Mouse (Mus musculus) hindbrain, embryonic 10.5 days (tissue): ENCODE measurements around the gene Kctd20. TPM values are rescaled to one million over a fixed set of nuclear protein-coding genes. Genes with fewer than 3 reads are reported as not detected.

ENCODE experiments used
- DNase-seq: peaks from one replicate; pipeline ENCODE4 v3.0.0-alpha.2; 2017; ENCODE audit warnings: low spot score
- H3K27ac ChIP-seq: fragments of 300-500 bp; sonication (generic); 2 replicates; pipeline ENCODE4 v1.5.1; 2016; ENCODE audit warnings: mild to moderate bottlenecking, moderate library complexity
- H3K27me3 ChIP-seq: fragments of 300-500 bp; sonication (generic); 2 replicates; pipeline ENCODE4 v1.6.1; 2016; ENCODE audit warnings: mild to moderate bottlenecking; ENCODE audit not compliant: poor library complexity, insufficient read depth, severe bottlenecking
- H3K36me3 ChIP-seq: fragments of 300-500 bp; sonication (generic); 2 replicates; pipeline ENCODE4 v1.6.1; 2016; ENCODE audit warnings: mild to moderate bottlenecking, moderate library complexity
- H3K4me1 ChIP-seq: fragments of 300-500 bp; sonication (generic); replicated peaks from 2 replicates; pipeline ENCODE4 v1.6.1; 2016; ENCODE audit warnings: mild to moderate bottlenecking
- H3K4me3 ChIP-seq: fragments of 300-500 bp; sonication (generic); 2 replicates; pipeline ENCODE4 v1.5.1; 2016; ENCODE audit warnings: mild to moderate bottlenecking, moderate library complexity
- H3K9me3 ChIP-seq: fragments of 300-500 bp; sonication (generic); 2 replicates; pipeline ENCODE4 v1.6.1; 2016; ENCODE audit warnings: mild to moderate bottlenecking, moderate library complexity
- WGBS: fragments of 180-500 bp; shearing (Covaris S2); methylation state at CpG from one replicate; pipeline ENCODE4 v1.1.7; 2016; 5-methylcytosine and 5-hydroxymethylcytosine counted together
- polyA plus RNA-seq: library from polyadenylated mRNA; unstranded; fragments of >200 nt; fragmentation: Nextera tagmentation; extraction: Ambion mirVana; gene quantifications from 2 replicates; pipeline ENCODE4 v1.2.1, GENCODE M21; 2016

The Kctd20 gene
- polyA plus RNA-seq, 1 experiment from 2014 or later = 103 TPM

DNA sequence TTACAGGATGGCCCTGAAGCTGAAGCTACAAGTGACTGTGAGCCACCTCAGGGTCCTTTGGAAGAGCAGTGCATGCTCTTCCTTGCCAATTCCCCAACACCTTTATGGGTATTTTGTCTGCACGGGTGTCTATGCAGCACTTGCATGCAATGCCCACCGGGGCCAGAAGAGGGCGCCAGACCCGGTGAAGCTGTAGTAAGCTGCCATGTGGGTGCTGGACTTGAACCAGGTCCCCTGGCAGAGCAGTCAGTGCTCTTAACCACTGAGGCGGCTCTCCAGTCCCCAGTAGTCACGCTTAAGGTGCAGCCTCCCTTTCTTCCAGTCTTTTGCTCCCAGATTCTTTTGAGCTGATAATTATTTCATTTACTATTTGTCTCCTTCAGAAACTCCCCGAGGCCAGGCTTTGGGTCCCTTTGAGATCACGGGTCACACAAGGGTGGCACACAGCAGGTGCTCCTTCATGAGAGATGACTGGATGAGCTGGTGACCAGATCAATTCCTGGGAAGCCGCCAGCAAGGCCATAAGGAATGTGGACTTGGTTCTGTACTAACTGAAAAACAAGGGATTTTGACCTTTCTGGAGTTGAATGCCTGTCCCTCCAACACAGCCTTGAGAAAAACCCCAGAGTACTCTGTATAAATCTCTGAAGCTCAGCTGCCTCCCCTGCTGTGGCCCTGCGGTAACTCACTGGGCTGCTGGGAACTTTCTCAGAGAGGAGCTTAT lies 15.0 kb upstream of the Kctd20 start:
- no peaks in the 10 kb centered on the region for H3K36me3 ChIP-seq
- no peak overlapping the region for H3K27ac ChIP-seq
- H3K9me3 ChIP-seq = peaks cover 7% of the 10 kb centered on the region; the same call in 1 of the 2 replicates
- no peaks in the 10 kb centered on the region for H3K4me1 ChIP-seq
- H3K4me3 ChIP-seq = no peak overlapping the region
- H3K27me3 ChIP-seq = no peaks in the 10 kb centered on the region
- 82% methylated on average over 10 of the region's 10 CpGs for WGBS
- peak; percentile 25 for DNase-seq

DNA sequence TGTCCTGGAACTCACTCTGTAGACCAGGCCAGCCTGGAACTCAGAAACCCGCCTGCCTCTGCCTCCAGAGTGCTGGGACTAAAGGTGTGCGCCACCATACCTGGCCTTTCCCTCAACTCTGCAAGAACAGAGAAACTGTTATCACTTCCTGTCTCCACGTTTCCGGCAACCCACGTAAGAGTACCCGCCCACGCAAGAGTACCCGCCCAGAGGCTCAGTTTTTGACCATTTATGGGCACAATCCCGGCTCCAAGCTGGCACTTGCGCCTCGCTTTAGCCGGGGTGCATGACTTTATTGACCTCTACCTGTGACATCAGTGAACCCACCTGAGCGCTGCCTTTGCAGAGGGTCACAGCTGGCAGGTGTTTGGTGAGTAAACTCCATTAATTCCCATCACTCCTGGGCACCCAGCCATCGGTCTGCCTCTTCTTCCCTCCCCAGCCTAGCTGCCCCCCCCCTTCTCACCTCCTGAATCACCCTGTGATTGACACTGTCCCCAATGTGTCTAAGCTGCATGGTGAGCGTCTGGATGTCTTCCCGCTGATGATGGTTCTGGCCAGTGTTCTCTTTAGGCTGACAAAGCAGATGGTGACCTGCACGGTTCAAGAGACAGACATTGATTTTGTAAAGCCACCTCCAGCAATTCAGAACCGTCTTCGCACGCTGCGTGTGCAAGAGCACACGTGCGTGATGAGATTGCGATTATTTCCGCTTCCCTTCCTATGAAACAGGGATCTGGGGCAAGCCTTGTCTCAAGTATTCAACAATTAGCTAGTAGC lies 10.8 kb upstream of the Kctd20 start:
- Histone ChIP-seq H3K27me3 (no peaks in the 10 kb centered on the region), H3K9me3 (peaks cover 7% of the 10 kb centered on the region; the same call in 1 of the 2 replicates), H3K4me3 (no peak overlapping the region), H3K36me3 (no peaks in the 10 kb centered on the region), H3K4me1 (no peaks in the 10 kb centered on the region), H3K27ac (no peak overlapping the region)
- DNase-seq = no peak
- WGBS = 93% methylated on average over 25 of the region's 25 CpGs

GRCm38 (mm10) chr17:28942101-28942500 lies 9.6 kb upstream of the Kctd20 start:
- no peaks in the 10 kb centered on the region for H3K4me1 ChIP-seq
- H3K9me3 ChIP-seq = peaks cover 1% of the 10 kb centered on the region; the same call in 1 of the 2 replicates
- DNase-seq = no peak
- no peaks in the 10 kb centered on the region for H3K27me3 ChIP-seq
- H3K27ac ChIP-seq = no peak overlapping the region
- no peak overlapping the region for H3K4me3 ChIP-seq
- no peaks in the 10 kb centered on the region for H3K36me3 ChIP-seq
- WGBS = 72% methylated on average over 10 of the region's 11 CpGs

DNA sequence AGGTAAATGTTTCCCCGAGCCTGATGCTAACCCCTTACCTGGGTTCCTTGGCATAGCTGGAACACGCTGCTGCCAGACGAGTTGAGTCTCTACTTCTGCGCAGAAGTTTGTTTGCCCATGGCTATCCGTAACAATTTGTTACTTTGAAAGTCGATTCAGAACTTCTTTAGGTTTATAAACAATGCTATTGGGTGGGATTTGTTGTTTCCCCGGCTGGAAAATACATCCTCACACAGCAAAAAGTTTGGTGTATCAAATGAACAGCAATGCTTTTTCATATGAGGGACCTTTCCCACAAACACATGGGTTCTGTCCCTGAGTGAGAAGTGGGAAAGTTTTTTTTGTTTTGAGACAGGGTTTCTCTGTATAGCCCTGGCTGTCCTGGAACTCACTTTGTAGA lies 8.0 kb upstream of the Kctd20 start, which contains the start of gene Pxt1:
Pxt1 (minus strand) TSS at position 101 of the 400 bp plus-strand sequence.
- H3K36me3 ChIP-seq = no peaks in the 10 kb centered on the region
- H3K4me3 ChIP-seq = no peak within 1 kb of the TSS
- H3K27me3 ChIP-seq = no peaks in the 10 kb centered on the region
- 92% methylated on average over 7 of the region's 7 CpGs for WGBS
- peaks cover 6% of the 10 kb centered on the region for H3K9me3 ChIP-seq
- H3K4me1 ChIP-seq = no peaks in the 10 kb centered on the region
- H3K27ac ChIP-seq = no peak within 1 kb of the TSS
- no peak for DNase-seq

DNA sequence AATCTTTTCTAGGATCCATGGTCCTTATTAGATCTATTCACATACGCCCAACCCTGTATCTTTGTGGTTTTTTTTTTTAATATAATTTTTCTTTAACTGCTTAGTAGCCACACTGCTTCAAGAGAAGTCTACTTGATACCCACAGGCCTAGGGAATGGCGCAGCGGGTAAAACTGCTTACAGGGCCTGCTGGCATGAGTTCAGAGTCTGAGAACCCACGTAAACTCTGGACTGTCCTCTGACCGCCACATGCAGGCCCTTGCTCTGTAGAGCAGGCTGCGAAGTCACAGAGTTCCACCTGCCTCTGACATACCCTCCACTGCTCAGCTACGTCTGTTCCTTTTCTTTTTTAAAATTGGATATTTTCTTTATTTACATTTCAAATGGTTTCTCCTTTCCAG lies 7.3 kb upstream of the Kctd20 start:
- H3K36me3 ChIP-seq = no peaks in the 10 kb centered on the region
- no peak overlapping the region for H3K4me3 ChIP-seq
- no peak overlapping the region for H3K27ac ChIP-seq
- peaks cover 6% of the 10 kb centered on the region for H3K9me3 ChIP-seq
- WGBS = 92% methylated on average over 7 of the region's 7 CpGs
- no peaks in the 10 kb centered on the region for H3K27me3 ChIP-seq
- no peak for DNase-seq
- H3K4me1 ChIP-seq = no peaks in the 10 kb centered on the region

GRCm38 (mm10) chr17:28947011-28947939 lies 4.5 kb upstream of the Kctd20 start:
- H3K27ac ChIP-seq = no peak overlapping the region
- peaks cover 6% of the 10 kb centered on the region for H3K9me3 ChIP-seq
- H3K36me3 ChIP-seq = no peaks in the 10 kb centered on the region
- peaks cover 9% of the 10 kb centered on the region for H3K4me1 ChIP-seq
- WGBS = 92% methylated on average over 19 of the region's 19 CpGs
- H3K27me3 ChIP-seq = no peaks in the 10 kb centered on the region
- no peak for DNase-seq
- H3K4me3 ChIP-seq = no peak overlapping the region

DNA sequence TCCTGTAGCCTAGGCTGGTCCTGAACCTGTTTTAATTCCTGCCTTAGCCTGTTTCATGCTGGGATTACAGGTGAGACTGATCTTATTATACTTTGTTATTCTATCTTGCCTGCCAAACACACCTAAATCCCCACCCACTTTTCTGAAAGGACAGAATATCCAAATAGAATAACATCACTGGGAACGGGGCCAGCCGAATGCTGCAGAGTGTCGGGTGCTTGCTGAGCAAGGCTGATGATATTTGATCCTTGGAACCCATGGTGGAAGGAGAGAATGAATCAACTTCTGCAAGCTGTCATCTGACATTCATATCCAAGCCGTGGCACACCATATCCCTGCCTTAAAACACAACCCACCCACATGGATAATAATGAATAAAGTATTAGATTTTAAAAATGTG lies 3.1 kb upstream of the Kctd20 start:
- WGBS = 80% methylated on average over 4 of the region's 4 CpGs
- Histone ChIP-seq H3K27me3 (no peaks in the 10 kb centered on the region), H3K9me3 (peaks cover 6% of the 10 kb centered on the region), H3K27ac (no peak overlapping the region), H3K4me3 (no peak overlapping the region), H3K36me3 (no peaks in the 10 kb centered on the region), H3K4me1 (peaks cover 16% of the 10 kb centered on the region)
- DNase-seq = no peak

DNA sequence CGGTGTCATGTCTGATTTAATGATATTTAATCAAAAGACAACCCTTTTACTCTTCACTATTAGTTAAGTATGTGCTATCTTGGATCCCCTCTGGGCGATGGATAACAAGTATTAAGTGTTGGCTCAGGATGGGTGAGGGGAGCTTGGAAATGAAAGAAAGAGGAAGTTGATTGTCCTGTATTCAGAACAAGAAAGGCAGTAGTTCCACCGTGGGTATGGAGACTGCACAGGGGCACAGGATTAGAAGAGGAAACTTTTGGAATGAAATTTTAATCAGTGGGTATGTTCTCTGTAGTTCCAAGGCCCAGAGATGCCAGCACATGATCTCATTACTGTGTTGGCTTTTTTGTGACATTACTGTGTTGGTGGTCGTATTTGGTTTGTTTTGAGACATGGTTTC lies 999 bp upstream of the Kctd20 start:
- Histone ChIP-seq H3K4me3 (peak overlapping the region; percentile 77; the same call in 1 of the 2 replicates), H3K36me3 (peaks cover 15% of the 10 kb centered on the region), H3K4me1 (peaks cover 25% of the 10 kb centered on the region), H3K27ac (peak overlapping the region; percentile 99), H3K27me3 (no peaks in the 10 kb centered on the region), H3K9me3 (peaks cover 6% of the 10 kb centered on the region)
- no peak for DNase-seq
- WGBS = 78% methylated on average over 4 of the region's 4 CpGs

DNA sequence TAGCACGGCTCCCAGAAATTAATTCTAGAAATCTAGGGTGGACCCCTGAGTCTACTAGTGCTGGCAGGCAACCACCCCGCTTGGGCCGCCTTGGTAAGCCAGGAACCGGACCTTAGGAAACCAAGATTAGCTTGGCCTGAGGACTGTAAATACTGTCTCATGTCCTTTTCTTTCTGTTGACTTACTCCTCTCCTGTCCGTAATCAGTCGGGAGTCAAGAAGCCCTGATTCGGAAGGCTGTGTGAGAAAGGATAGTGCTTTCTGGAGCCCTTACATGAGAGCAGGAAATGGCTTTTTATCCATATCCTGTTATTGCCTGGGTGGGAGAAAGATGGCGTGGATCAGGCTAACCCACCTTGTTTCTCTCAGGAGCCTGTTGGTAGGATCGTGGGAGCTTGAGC lies 1.5 kb downstream of the Kctd20 start:
- H3K4me3 ChIP-seq = peak overlapping the region; percentile 77
- H3K27ac ChIP-seq = peak overlapping the region; percentile 99
- H3K27me3 ChIP-seq = no peaks in the 10 kb centered on the region
- WGBS = 41% methylated on average over 9 of the region's 9 CpGs
- H3K9me3 ChIP-seq = 0 out of 2 replicates have a peak, but pooled peaks cover 6% of the 10 kb centered on the region
- H3K4me1 ChIP-seq = peaks cover 25% of the 10 kb centered on the region
- peaks cover 36% of the 10 kb centered on the region for H3K36me3 ChIP-seq
- DNase-seq = peak; percentile 7

DNA sequence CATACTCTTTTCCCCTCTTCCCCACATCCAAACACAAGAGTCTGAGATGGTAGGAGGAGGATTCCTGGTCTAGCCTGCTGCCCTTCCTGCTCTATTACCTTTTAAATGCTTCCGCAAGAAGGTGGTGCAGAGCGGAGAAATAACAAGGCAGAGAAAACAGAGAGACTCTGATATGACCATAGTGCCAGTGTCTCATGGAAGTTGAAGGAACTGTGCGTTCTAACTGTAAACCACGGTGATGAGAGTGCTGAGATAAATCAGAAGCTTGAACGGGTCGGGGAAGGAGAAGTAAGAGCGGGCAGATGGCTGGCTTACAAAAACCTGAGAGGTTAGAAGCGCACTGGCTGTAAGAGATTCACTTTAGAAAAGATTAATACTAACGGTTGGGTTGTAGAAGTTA lies 2.7 kb downstream of the Kctd20 start:
- WGBS = 96% methylated on average over 9 of the region's 9 CpGs
- no peaks in the 10 kb centered on the region for H3K27me3 ChIP-seq
- peak overlapping the region; percentile 77; the same call in 1 of the 2 replicates for H3K4me3 ChIP-seq
- no peak overlapping the region for H3K27ac ChIP-seq
- DNase-seq = no peak
- 0 out of 2 replicates have a peak, but pooled peaks cover 6% of the 10 kb centered on the region for H3K9me3 ChIP-seq
- H3K36me3 ChIP-seq = peaks cover 42% of the 10 kb centered on the region
- peaks cover 25% of the 10 kb centered on the region for H3K4me1 ChIP-seq

GRCm38 (mm10) chr17:28960597-28960996 lies 8.8 kb downstream of the Kctd20 start:
- Histone ChIP-seq H3K27ac (no peak overlapping the region), H3K27me3 (no peaks in the 10 kb centered on the region), H3K4me1 (peaks cover 22% of the 10 kb centered on the region), H3K4me3 (no peak overlapping the region), H3K36me3 (peaks cover 88% of the 10 kb centered on the region), H3K9me3 (0 out of 2 replicates have a peak, but pooled peaks cover 6% of the 10 kb centered on the region)
- no peak for DNase-seq
- WGBS = 78% methylated on average over 10 of the region's 10 CpGs

DNA sequence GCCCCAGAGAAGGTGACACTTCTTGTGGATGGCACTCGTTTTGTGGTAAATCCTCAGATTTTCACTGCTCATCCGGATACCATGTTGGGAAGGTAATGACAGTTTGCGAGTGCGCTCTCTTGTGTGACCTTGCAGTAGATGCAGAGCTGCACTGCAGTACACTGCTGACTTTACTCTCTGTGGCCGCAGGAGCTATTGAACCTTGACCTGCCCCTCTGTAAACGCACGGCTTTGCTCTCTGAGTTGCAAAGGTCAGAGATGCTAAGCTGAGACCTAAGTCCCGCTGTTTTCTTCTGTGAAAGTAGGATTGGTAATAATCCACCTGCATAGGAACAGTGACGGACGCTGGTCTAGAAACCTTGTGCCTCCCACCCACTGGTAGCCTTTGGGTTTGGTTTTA lies 9.8 kb downstream of the Kctd20 start:
- H3K4me3 ChIP-seq = no peak overlapping the region
- H3K27me3 ChIP-seq = no peaks in the 10 kb centered on the region
- 0 out of 2 replicates have a peak, but pooled peaks cover under 1% of the 10 kb centered on the region for H3K9me3 ChIP-seq
- DNase-seq = no peak
- H3K4me1 ChIP-seq = peaks cover 22% of the 10 kb centered on the region
- H3K27ac ChIP-seq = no peak overlapping the region
- WGBS = 85% methylated on average over 10 of the region's 10 CpGs
- peaks cover 88% of the 10 kb centered on the region for H3K36me3 ChIP-seq
